Mouse (Mus musculus): ENCODE measurements around the gene Ptma.

DNA sequence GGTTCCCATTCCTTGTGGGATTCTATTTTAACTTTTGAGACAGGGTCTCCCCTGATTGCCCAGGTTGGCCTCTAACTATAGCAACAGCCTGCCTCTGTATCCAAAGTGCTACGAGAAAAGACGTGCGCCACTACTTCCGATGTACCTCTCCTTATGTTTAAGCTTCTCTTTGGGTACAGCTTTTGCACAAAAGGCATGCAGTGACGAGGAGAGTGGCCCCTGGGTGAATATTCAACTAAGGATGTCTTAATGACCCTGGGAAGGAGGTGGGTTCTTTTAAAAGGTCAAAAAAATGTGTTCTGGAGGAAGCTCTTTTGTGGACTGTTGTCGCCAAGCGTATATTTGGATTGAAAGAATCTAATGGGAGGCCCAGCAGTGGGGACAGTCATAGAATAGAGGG is 38.2 kb upstream of the Ptma start:
- TF ChIP-seq CTCF (IDR thresholded peaks at IDR 0.05; ENCODE audit: borderline replicate concordance, insufficient read depth, low read length) = no peak
- no peak; the same call in 1 of the 2 replicates for TF ChIP-seq POLR2A (IDR thresholded peaks at IDR 0.05; ENCODE audit: low read depth, low read length)
